ENCODE assay signal across 11 mouse cellular contexts in the genomic region with DNA sequence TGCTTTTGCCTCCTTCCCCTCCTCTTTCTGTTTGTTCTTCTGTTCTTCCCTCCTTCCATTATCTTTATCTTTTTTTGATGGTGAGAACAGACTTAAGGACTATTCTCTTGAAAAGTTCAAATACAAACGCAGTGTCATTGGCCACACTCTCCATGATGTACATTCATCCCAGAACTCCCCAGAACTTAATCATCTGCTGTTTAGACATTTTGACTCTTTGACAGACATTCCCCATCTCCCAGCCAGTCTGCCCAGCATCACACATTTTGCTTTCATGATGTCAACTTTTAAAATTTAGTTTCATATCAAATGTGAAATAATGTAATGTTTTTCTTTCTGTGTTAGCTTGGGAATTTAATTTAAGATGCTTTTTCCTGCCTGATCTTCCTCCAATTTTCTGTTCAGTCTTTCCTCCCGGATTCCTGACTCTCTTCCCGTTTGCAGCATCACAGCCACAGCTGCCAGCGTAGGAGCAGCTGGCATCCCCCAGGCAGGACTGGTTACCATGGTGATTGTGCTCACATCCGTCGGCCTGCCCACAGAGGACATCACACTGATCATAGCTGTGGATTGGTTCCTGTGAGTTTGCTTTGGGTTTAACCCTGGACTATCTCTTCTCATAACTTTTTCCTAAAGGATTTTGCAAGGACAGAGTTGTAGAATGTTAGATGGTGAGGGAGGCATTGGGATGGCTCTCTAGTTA. TPM values are rescaled to one million over a fixed set of nuclear protein-coding genes. Genes with fewer than 3 reads are reported as not detected.
DNase-seq lines count a peak whose midpoint lies in the region; ATAC-seq lines count a peak whose summit lies in the region.
"Had no signal": no experiment of that assay in that cellular context is flagged by ENCODE, and none has a peak within 500 bp of the region (broad histone marks: within the 10 kb centered on the region; RNA-seq: fewer than 3 reads in every experiment).

No protein-coding gene starts in this region.

- H3K27ac ChIP-seq in neural tube, embryonic 15.5 days (replicated peaks): peak overlapping the region; percentile 34; the same call in 1 of the 2 replicates

- no peaks in the 10 kb centered on the region for H3K27me3 ChIP-seq in neural tube, embryonic 15.5 days (replicated peaks)

- no peak overlapping the region for H3K4me2 ChIP-seq in neural tube, embryonic 15.5 days
- H3K4me2 ChIP-seq: heart, embryonic 11.5 days had no signal

- WGBS in neural tube, embryonic 15.5 days: 32% methylated on average over 6 of the region's 6 CpGs

- ATAC-seq in neural tube, embryonic 15.5 days (ENCODE audit: low FRiP score): peak; percentile 91
- ATAC-seq in granulocyte monocyte progenitor cell, adult 5-6 weeks (replicated peaks; ENCODE audit: poor library complexity, severe bottlenecking): no peak

- no peaks in the 10 kb centered on the region for H3K9me3 ChIP-seq in neural tube, embryonic 15.5 days (replicated peaks)
- H3K9me3 ChIP-seq: G1E had no signal

- peak; percentile 17 for DNase-seq in embryo, embryonic 11 days
- DNase-seq in frontal cortex, postnatal 25 days (ENCODE audit: low spot score in 2 of 2): peak; percentile 18 to 48
- DNase-seq in left cerebral cortex, adult 18-20 months (ENCODE audit: low spot score in 2 of 2): peak; percentile 65 to 83
- DNase-seq in thymus, postnatal 14 days: no peak
- no peak for DNase-seq in thymus, postnatal 36 days
- no peak for DNase-seq in thymus, postnatal 4 days

- peaks cover 18% of the 10 kb centered on the region; the same call in 1 of the 2 replicates for H3K36me3 ChIP-seq in neural tube, embryonic 15.5 days
- H3K36me3 ChIP-seq: G1E had no signal

- H3K9ac ChIP-seq in neural tube, embryonic 15.5 days (replicated peaks): no peak overlapping the region

- no peak overlapping the region for H3K4me3 ChIP-seq in neural tube, embryonic 15.5 days (replicated peaks)

- H3K4me1 ChIP-seq in neural tube, embryonic 15.5 days: no peaks in the 10 kb centered on the region

RNA-seq across cellular contexts. Expression of gene Slc1a6, which starts 32.2 kb away (rescaled TPM):
- 10 to 100 TPM; 12.7 to 14.1 TPM for total RNA-seq in left cerebral cortex, adult 18-20 months (2021)
- polyA plus RNA-seq in neural tube, embryonic 15.5 days (2015; fragmentation: Nextera tagmentation; extraction: Ambion mirVana): 27.5 and 31.0 TPM in 2 replicates
- not detected in 2 replicates for total RNA-seq in granulocyte monocyte progenitor cell, adult 5-6 weeks (2014; fragmentation: Nextera tagmentation)
- total RNA-seq in granulocyte monocyte progenitor cell, adult 5-6 weeks (2017): not detected in 2 replicates
- polyA plus RNA-seq: G1E had no signal

RNA-seq across cellular contexts. Expression of gene Olfr1356, which starts 39.5 kb away (rescaled TPM):
- not detected for total RNA-seq in left cerebral cortex, adult 18-20 months (2021)
- polyA plus RNA-seq in neural tube, embryonic 15.5 days (2015; fragmentation: Nextera tagmentation; extraction: Ambion mirVana): not detected in 2 replicates
- total RNA-seq in granulocyte monocyte progenitor cell, adult 5-6 weeks (2014; fragmentation: Nextera tagmentation): not detected in 2 replicates
- not detected in 2 replicates for total RNA-seq in granulocyte monocyte progenitor cell, adult 5-6 weeks (2017)
- polyA plus RNA-seq: G1E; heart, embryonic 11.5 days; large intestine, adult 2 months had no signal

RNA-seq across cellular contexts. Expression of gene Ccdc105, which starts 59.6 kb away (rescaled TPM):
- total RNA-seq in left cerebral cortex, adult 18-20 months (2021): under 1 TPM; 0.49 to 0.59 TPM
- 0.36 and 0.49 TPM in 2 replicates for polyA plus RNA-seq in neural tube, embryonic 15.5 days (2015; fragmentation: Nextera tagmentation; extraction: Ambion mirVana)
- total RNA-seq in granulocyte monocyte progenitor cell, adult 5-6 weeks (2014; fragmentation: Nextera tagmentation): not detected in 2 replicates
- not detected in 2 replicates for total RNA-seq in granulocyte monocyte progenitor cell, adult 5-6 weeks (2017)
- total RNA-seq: G1E had no signal
- polyA plus RNA-seq: G1E; large intestine, adult 2 months had no signal

Comparison
In these comparisons a context has a peak if more than half of its experiments do, and no peak if none do; other contexts are left out.
1. DNase-seq: peak in embryo, embryonic 11 days (single experiment), frontal cortex, postnatal 25 days (2 of 2) and left cerebral cortex, adult 18-20 months (2 of 2); none in thymus, postnatal 14 days (single experiment), thymus, postnatal 36 days (0 of 2) and thymus, postnatal 4 days (single experiment).
2. RNA of gene Slc1a6, which starts 32.2 kb away (total RNA-seq): 12.7 to 14.1 TPM in left cerebral cortex, adult 18-20 months; not detected in granulocyte monocyte progenitor cell, adult 5-6 weeks; every median in the first group is over 10 times any median in the second.